Mouse (Mus musculus) bone marrow, adult 2 months (tissue): ENCODE measurements around the gene Zscan10.
A peak's percentile ranks its signal among the peaks of the same experiment; 100 is the strongest.

Source experiments
- CTCF ChIP-seq: fragments of 200-500 bp; IDR thresholded peaks from 2 replicates; pipeline ENCODE4 v1.5.1; 2011; ENCODE audit warnings: low read length, control low read depth; ENCODE audit not compliant: control insufficient read depth, insufficient read depth
- POLR2A ChIP-seq: fragments of 200-500 bp; IDR thresholded peaks from 2 replicates; pipeline ENCODE4 v1.6.1; 2011; ENCODE audit warnings: low read depth, mild to moderate bottlenecking, control low read depth, low read length, borderline replicate concordance; ENCODE audit not compliant: control insufficient read depth

- TF ChIP-seq POLR2A, result peak; percentile 27; the same call in 1 of the 2 replicates
- no peak for TF ChIP-seq CTCF
These were observed 44.2 kb downstream of the Zscan10 start, which contains the start of gene Mmp25 for GRCm38 (mm10) chr17:23644613-23645495.
